Mouse (Mus musculus) forebrain, embryonic 16.5 days (tissue): ENCODE measurements around the gene Cnot1. TPM values are rescaled to one million over a fixed set of nuclear protein-coding genes. Genes with fewer than 3 reads are reported as not detected.

Experiments used
- ATAC-seq: fragments of 200-750 bp; cut with Nextera tagmentation; 2 replicates; pipeline ENCODE4 v1.8.0; 2017; ENCODE audit warnings: mild to moderate bottlenecking, moderate library complexity
- H3K27ac ChIP-seq: fragments of 300-500 bp; sonication (generic); 2 replicates; pipeline ENCODE4 v1.5.1; 2014; ENCODE audit warnings: low read length, control low read depth
- H3K27me3 ChIP-seq: fragments of 300-500 bp; sonication (generic); replicated peaks from 2 replicates; pipeline ENCODE4 v1.6.1; 2014; ENCODE audit warnings: low read length; ENCODE audit not compliant: control insufficient read depth, insufficient read depth
- H3K36me3 ChIP-seq: fragments of 300-500 bp; sonication (generic); 2 replicates; pipeline ENCODE4 v1.6.1; 2014; ENCODE audit not compliant: control insufficient read depth, insufficient read depth
- H3K4me1 ChIP-seq: fragments of 300-500 bp; sonication (generic); replicated peaks from 2 replicates; pipeline ENCODE4 v1.6.1; 2014; ENCODE audit warnings: low read length; ENCODE audit not compliant: control insufficient read depth, insufficient read depth
- H3K4me2 ChIP-seq: fragments of 300-500 bp; sonication (generic); 2 replicates; pipeline ENCODE4 v1.6.1; 2014; ENCODE audit warnings: mild to moderate bottlenecking, low read length, control low read depth
- H3K4me3 ChIP-seq: fragments of 300-500 bp; sonication (generic); replicated peaks from 2 replicates; pipeline ENCODE4 v1.5.1; 2014; ENCODE audit warnings: mild to moderate bottlenecking, low read length, control low read depth
- H3K9ac ChIP-seq: fragments of 300-500 bp; sonication (generic); replicated peaks from 2 replicates; pipeline ENCODE4 v1.6.1; 2014; ENCODE audit warnings: low read depth, low read length, control low read depth
- H3K9me3 ChIP-seq: fragments of 300-500 bp; sonication (generic); 2 replicates; pipeline ENCODE4 v1.6.1; 2016; ENCODE audit warnings: low read length; ENCODE audit not compliant: control insufficient read depth
- WGBS: fragments of 180-500 bp; shearing (Covaris S2); extraction: QIAGEN DNeasy Blood & Tissue Kit; methylation state at CpG from one replicate; pipeline ENCODE4 v1.1.7; 2014; 5-methylcytosine and 5-hydroxymethylcytosine counted together
- polyA plus RNA-seq: library from polyadenylated mRNA; unstranded; fragments of >200 nt; fragmentation: Nextera tagmentation; extraction: Ambion mirVana; gene quantifications from 2 replicates; pipeline ENCODE4 v1.2.1, GENCODE M21; 2015

Cnot1 gene
- polyA plus RNA-seq, 1 experiment from 2014 or later = 58.5 TPM

GRCm38 (mm10) chr8:95716546-95717335 lies 90.5 kb downstream of the Cnot1 start:
- Histone ChIP-seq H3K9ac (peak overlapping the region; percentile 76), H3K4me2 (peak overlapping the region; percentile 95), H3K36me3 (peaks cover 14% of the 10 kb centered on the region), H3K27me3 (no peaks in the 10 kb centered on the region), H3K4me1 (peaks cover 15% of the 10 kb centered on the region), H3K4me3 (peak overlapping the region; percentile 76), H3K9me3 (no peaks in the 10 kb centered on the region), H3K27ac (no peak overlapping the region)
- ATAC-seq = no peak
- 16% methylated on average over 21 of the region's 21 CpGs for WGBS

DNA sequence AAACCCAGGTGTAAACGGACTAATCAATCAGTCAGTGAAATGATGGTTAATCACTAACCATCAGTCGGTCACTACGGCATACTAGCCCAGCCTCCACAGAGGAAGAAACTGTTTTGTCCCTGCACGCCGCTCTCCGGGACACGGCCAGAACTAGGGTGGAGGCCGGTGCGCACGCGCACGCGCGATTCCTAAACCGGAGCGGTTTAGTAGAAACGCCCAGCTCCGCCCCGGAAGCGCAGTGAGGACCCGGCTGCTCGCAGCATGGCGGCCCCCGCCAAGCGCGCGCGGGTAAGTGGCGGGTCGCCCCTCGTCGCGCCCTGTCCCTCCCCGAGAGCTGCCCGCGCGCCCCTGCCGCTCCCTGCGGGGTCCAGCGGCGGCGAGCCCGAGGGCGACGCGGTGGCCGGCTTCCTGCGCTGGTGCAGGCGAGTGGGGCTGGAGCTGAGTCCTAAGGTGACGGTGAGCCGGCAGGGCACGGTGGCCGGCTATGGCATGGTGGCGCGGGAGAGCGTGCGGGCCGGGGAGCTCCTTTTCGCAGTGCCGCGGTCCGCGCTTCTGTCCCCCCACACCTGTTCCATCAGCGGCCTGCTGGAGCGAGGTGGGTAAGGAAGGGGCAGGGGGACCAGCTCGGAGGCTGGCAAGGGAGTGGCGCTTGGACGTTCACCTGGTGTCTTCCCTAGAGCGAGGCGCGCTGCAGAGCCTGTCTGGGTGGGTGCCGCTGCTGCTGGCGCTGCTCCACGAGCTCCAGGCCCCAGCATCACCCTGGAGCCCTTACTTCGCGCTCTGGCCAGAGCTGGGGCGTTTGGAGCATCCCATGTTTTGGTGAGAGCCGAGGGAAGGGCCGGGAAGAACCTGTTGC lies 91.4 kb downstream of the Cnot1 start, which contains the start of gene Setd6:
TSS of gene Setd6 (plus strand) at position 206 of the 856 bp plus-strand sequence.
- H3K9me3 ChIP-seq = no peaks in the 10 kb centered on the region
- peaks cover 10% of the 10 kb centered on the region for H3K36me3 ChIP-seq
- H3K27me3 ChIP-seq = no peaks in the 10 kb centered on the region
- H3K4me1 ChIP-seq = peaks cover 15% of the 10 kb centered on the region
- H3K4me3 ChIP-seq = peak within 1 kb of the TSS; percentile 76
- peak within 1 kb of the TSS; percentile 95 for H3K4me2 ChIP-seq
- peak within 1 kb of the TSS; percentile 76 for H3K9ac ChIP-seq
- H3K27ac ChIP-seq = peak within 1 kb of the TSS; percentile 46
- under 1% methylated on average over 73 of the region's 79 CpGs for WGBS
- ATAC-seq = peak; percentile 93

GRCm38 (mm10) chr8:95714837-95715413 lies 92.3 kb downstream of the Cnot1 start:
- H3K9ac ChIP-seq = no peak overlapping the region; the same call in 1 of the 2 replicates
- H3K4me2 ChIP-seq = peak overlapping the region; percentile 95
- ATAC-seq = no peak
- H3K27ac ChIP-seq = no peak overlapping the region
- peaks cover 15% of the 10 kb centered on the region for H3K4me1 ChIP-seq
- H3K36me3 ChIP-seq = peaks cover 8% of the 10 kb centered on the region; the same call in 1 of the 2 replicates
- H3K4me3 ChIP-seq = peak overlapping the region; percentile 76
- H3K27me3 ChIP-seq = no peaks in the 10 kb centered on the region
- H3K9me3 ChIP-seq = no peaks in the 10 kb centered on the region
- 92% methylated on average over 6 of the region's 6 CpGs for WGBS

- Histone ChIP-seq H3K4me1 (peaks cover 15% of the 10 kb centered on the region), H3K9ac (no peak overlapping the region), H3K36me3 (peaks cover 3% of the 10 kb centered on the region; the same call in 1 of the 2 replicates), H3K27me3 (no peaks in the 10 kb centered on the region), H3K9me3 (no peaks in the 10 kb centered on the region), H3K4me3 (no peak overlapping the region), H3K4me2 (no peak overlapping the region), H3K27ac (no peak overlapping the region)
- 92% methylated on average over 4 of the region's 4 CpGs for WGBS
- no peak for ATAC-seq
These were observed 92.9 kb downstream of the Cnot1 start for GRCm38 (mm10) chr8:95714367-95714766.

DNA sequence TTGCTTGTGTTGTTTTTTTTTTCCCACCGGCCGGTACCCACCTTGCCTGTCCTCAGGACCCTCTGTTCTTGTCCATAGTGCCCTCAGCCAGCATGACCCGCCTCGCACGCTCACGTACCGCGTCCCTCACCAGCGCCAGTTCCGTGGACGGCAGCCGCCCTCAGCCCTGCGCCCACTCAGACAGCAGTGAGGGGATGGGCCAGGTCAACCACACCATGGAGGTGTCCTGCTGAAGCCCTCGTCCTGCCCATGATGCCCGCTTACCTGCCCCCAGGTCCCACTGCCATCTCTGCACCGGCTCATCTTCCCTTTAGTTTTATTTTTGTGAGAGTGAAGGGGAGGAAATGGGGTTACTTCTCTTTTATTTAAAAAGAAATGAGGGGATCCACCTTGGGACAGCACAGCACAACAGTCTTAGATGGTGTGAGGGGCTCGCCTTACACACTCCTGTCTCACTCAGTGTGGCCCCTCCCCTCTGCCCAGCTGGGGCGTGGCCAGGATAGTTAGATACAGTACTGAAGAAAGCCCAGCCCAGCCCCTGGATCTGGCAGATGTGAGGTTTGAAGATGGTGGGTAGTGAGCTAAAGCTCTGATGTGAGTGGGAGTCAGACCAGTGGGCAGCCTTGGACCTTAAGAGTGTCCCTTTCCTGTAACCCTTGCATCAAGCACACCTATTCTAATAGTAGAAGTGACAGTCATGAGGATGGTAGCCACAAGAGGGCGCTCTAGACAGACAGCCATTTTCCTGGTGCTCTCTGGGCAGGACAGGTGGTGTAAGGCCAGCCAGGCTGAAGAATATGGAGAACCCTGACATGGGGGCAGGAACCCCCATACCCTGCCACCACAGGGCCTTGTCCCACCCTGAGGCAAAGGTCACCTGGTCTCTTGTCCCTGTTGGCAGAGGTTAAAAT lies 93.9 kb downstream of the Cnot1 start:
- ATAC-seq = 0 out of 2 replicates have a peak, but pooled peaks have one; percentile 3
- no peaks in the 10 kb centered on the region for H3K9me3 ChIP-seq
- no peak overlapping the region for H3K4me2 ChIP-seq
- no peak overlapping the region for H3K9ac ChIP-seq
- no peaks in the 10 kb centered on the region for H3K27me3 ChIP-seq
- no peak overlapping the region for H3K27ac ChIP-seq
- WGBS = 81% methylated on average over 19 of the region's 19 CpGs
- peaks cover 2% of the 10 kb centered on the region; the same call in 1 of the 2 replicates for H3K36me3 ChIP-seq
- H3K4me1 ChIP-seq = peaks cover 15% of the 10 kb centered on the region
- no peak overlapping the region for H3K4me3 ChIP-seq

DNA sequence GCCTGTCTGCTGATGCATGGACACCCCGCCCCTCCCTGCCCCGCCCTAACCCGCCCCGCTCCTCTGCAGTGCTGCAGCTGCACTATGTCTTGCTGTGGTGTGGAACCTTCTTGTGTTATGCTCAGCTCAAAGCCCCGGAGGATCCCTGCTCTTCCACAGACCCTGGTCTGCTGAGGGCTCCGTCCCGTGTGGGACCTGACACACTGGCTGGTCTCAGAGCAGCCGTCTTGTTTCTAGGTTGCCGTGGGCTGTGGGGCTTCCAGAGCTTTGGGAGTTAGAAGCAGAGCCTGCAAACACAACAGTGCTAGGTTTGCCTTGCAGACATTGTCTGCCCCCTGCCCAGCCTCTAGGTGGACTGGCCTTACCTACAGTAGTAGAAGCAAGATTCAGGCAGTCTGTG lies 94.9 kb downstream of the Cnot1 start:
- peaks cover 2% of the 10 kb centered on the region; the same call in 1 of the 2 replicates for H3K36me3 ChIP-seq

DNA sequence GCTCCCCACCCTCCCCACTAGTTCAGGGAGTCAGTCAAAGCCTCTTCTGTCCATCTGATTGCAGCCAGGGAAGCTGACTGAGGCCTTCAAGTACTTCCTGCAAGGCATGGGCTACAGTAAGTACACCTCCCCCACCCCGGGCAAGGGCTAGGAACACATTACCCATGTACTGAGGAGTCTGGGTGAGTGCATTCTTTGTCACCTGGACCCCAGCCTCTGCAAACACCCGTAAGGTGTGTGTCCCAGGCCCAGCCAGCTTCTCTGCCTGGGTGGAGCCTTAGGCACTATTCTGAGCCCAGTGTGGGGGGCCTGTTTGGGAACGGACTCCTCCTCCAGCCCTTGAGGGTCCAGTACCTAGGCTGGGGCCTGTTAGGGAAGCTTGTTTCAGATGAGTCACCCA lies 96.2 kb downstream of the Cnot1 start:
- no peak overlapping the region for H3K4me3 ChIP-seq
- H3K4me2 ChIP-seq = no peak overlapping the region
- ATAC-seq = no peak
- WGBS = 77% methylated on average over 3 of the region's 3 CpGs
- no peak overlapping the region for H3K9ac ChIP-seq
- H3K27ac ChIP-seq = no peak overlapping the region
- peaks cover 5% of the 10 kb centered on the region for H3K4me1 ChIP-seq
- peaks cover 7% of the 10 kb centered on the region; the same call in 1 of the 2 replicates for H3K36me3 ChIP-seq
- H3K9me3 ChIP-seq = no peaks in the 10 kb centered on the region
- no peaks in the 10 kb centered on the region for H3K27me3 ChIP-seq

More for the DNA sequence above, 94.9 kb downstream of the Cnot1 start:
- Histone ChIP-seq H3K4me2 (no peak overlapping the region), H3K9ac (no peak overlapping the region), H3K27ac (no peak overlapping the region), H3K4me3 (no peak overlapping the region), H3K9me3 (no peaks in the 10 kb centered on the region), H3K27me3 (no peaks in the 10 kb centered on the region), H3K4me1 (peaks cover 15% of the 10 kb centered on the region)
- ATAC-seq = no peak
- WGBS = 93% methylated on average over 9 of the region's 9 CpGs

DNA sequence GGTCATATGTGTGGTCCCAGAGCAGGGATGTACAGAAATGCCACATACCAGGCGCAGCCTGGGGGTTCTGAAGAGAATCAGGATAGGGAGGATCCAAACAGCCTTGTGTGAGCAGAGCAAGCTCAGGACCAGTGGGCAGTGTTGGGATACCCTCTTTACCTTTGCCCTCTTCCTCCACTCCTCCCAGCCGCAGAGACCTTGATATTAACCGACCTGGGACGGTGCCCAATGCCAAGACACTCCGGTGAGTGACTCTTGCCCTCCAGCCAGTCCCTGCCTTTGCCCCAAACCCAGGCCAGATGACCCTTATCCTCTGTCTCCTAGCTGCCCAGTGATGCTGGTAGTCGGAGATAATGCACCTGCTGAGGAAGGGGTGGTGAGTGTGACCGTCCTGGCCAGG lies 97.7 kb downstream of the Cnot1 start:
- no peaks in the 10 kb centered on the region for H3K27me3 ChIP-seq
- no peak overlapping the region for H3K27ac ChIP-seq
- H3K4me1 ChIP-seq = peaks cover 2% of the 10 kb centered on the region
- no peak overlapping the region for H3K4me3 ChIP-seq
- 90% methylated on average over 7 of the region's 7 CpGs for WGBS
- no peaks in the 10 kb centered on the region for H3K9me3 ChIP-seq
- no peak overlapping the region for H3K4me2 ChIP-seq
- H3K36me3 ChIP-seq = peaks cover 7% of the 10 kb centered on the region; the same call in 1 of the 2 replicates
- no peak overlapping the region for H3K9ac ChIP-seq
- no peak for ATAC-seq
